Mouse (Mus musculus): ENCODE data around the gene Wnt10b. TPM values are rescaled to one million over a fixed set of nuclear protein-coding genes. Genes with fewer than 3 reads are reported as not detected.
A peak's percentile ranks its signal among the peaks of the same experiment; 100 is the strongest.

Wnt10b gene
- polyA plus RNA-seq, 1 experiment from 2014 or later = not detected

GRCm38 (mm10) chr15:98791221-98791620 is 13.3 kb upstream of the Wnt10b start:
- no peak for DNase-seq (ENCODE audit: low spot score)
- Histone ChIP-seq H3K27me3 (replicated peaks; ENCODE audit: control insufficient read depth, insufficient read depth, low read length) (peaks cover 94% of the 10 kb centered on the region), H3K4me1 (ENCODE audit: control insufficient read depth, insufficient read depth, low read length) (no peaks in the 10 kb centered on the region), H3K4me2 (ENCODE audit: low read length) (no peak overlapping the region), H3K27ac (ENCODE audit: low read depth, low read length) (no peak overlapping the region), H3K9me3 (replicated peaks; ENCODE audit: control insufficient read depth, low read length) (no peaks in the 10 kb centered on the region), H3K4me3 (ENCODE audit: low read depth, low read length) (no peak overlapping the region), H3K9ac (ENCODE audit: low read length) (no peak overlapping the region), H3K36me3 (ENCODE audit: control insufficient read depth, insufficient read depth, low read length) (no peaks in the 10 kb centered on the region)
- no peak for ATAC-seq
- WGBS = 1% methylated on average over 12 of the region's 12 CpGs

- Histone ChIP-seq H3K36me3 (ENCODE audit: control insufficient read depth, insufficient read depth, low read length) (no peaks in the 10 kb centered on the region), H3K9me3 (replicated peaks; ENCODE audit: control insufficient read depth, low read length) (no peaks in the 10 kb centered on the region), H3K4me2 (ENCODE audit: low read length) (no peak overlapping the region), H3K4me1 (ENCODE audit: control insufficient read depth, insufficient read depth, low read length) (no peaks in the 10 kb centered on the region), H3K4me3 (ENCODE audit: low read depth, low read length) (no peak overlapping the region), H3K27me3 (replicated peaks; ENCODE audit: control insufficient read depth, insufficient read depth, low read length) (peaks cover 92% of the 10 kb centered on the region), H3K9ac (ENCODE audit: low read length) (no peak overlapping the region), H3K27ac (ENCODE audit: low read depth, low read length) (no peak overlapping the region)
- DNase-seq (ENCODE audit: low spot score) (no peak), ATAC-seq (no peak)
- WGBS = under 1% methylated on average over 23 of the region's 23 CpGs
These were observed 12.8 kb upstream of the Wnt10b start for GRCm38 (mm10) chr15:98790761-98791160.

- ATAC-seq (no peak), DNase-seq (ENCODE audit: low spot score) (peak; percentile 46)
- 1% methylated on average over 43 of the region's 51 CpGs for WGBS
- Histone ChIP-seq H3K4me2 (ENCODE audit: low read length) (no peak within 1 kb of the TSS), H3K36me3 (ENCODE audit: control insufficient read depth, insufficient read depth, low read length) (no peaks in the 10 kb centered on the region), H3K4me1 (ENCODE audit: control insufficient read depth, insufficient read depth, low read length) (no peaks in the 10 kb centered on the region), H3K27ac (ENCODE audit: low read depth, low read length) (no peak within 1 kb of the TSS), H3K9ac (ENCODE audit: low read length) (no peak within 1 kb of the TSS), H3K4me3 (ENCODE audit: low read depth, low read length) (peak within 1 kb of the TSS; percentile 6; the same call in 1 of the 2 replicates), H3K27me3 (replicated peaks; ENCODE audit: control insufficient read depth, insufficient read depth, low read length) (peaks cover 86% of the 10 kb centered on the region), H3K9me3 (replicated peaks; ENCODE audit: control insufficient read depth, low read length) (no peaks in the 10 kb centered on the region)
These were observed 11.9 kb upstream of the Wnt10b start, which contains the start of gene Wnt1 for GRCm38 (mm10) chr15:98789661-98790535. TSS of gene Wnt1 (plus strand) at chr15:98789857.

GRCm38 (mm10) chr15:98788972-98789660 is 11.2 kb upstream of the Wnt10b start:
- peaks cover 78% of the 10 kb centered on the region for H3K27me3 ChIP-seq (replicated peaks; ENCODE audit: control insufficient read depth, insufficient read depth, low read length)
- 10% methylated on average over 24 of the region's 24 CpGs for WGBS
- no peak overlapping the region for H3K9ac ChIP-seq (ENCODE audit: low read length)
- ATAC-seq (no peak), DNase-seq (ENCODE audit: low spot score) (no peak)
- H3K4me3 ChIP-seq (ENCODE audit: low read depth, low read length) = peak overlapping the region; percentile 6; the same call in 1 of the 2 replicates
- H3K4me2 ChIP-seq (ENCODE audit: low read length) = no peak overlapping the region
- H3K36me3 ChIP-seq (ENCODE audit: control insufficient read depth, insufficient read depth, low read length) = no peaks in the 10 kb centered on the region
- no peaks in the 10 kb centered on the region for H3K9me3 ChIP-seq (replicated peaks; ENCODE audit: control insufficient read depth, low read length)
- no peak overlapping the region for H3K27ac ChIP-seq (ENCODE audit: low read depth, low read length)
- no peaks in the 10 kb centered on the region for H3K4me1 ChIP-seq (ENCODE audit: control insufficient read depth, insufficient read depth, low read length)

- no peak overlapping the region for H3K4me2 ChIP-seq (ENCODE audit: low read length)
- H3K27ac ChIP-seq (ENCODE audit: low read depth, low read length) = no peak overlapping the region
- 24% methylated on average over 4 of the region's 4 CpGs for WGBS
- no peaks in the 10 kb centered on the region for H3K9me3 ChIP-seq (replicated peaks; ENCODE audit: control insufficient read depth, low read length)
- no peaks in the 10 kb centered on the region for H3K4me1 ChIP-seq (ENCODE audit: control insufficient read depth, insufficient read depth, low read length)
- DNase-seq (ENCODE audit: low spot score) (peak; percentile 60), ATAC-seq (no peak)
- H3K9ac ChIP-seq (ENCODE audit: low read length) = no peak overlapping the region
- H3K27me3 ChIP-seq (replicated peaks; ENCODE audit: control insufficient read depth, insufficient read depth, low read length) = peaks cover 69% of the 10 kb centered on the region
- no peak overlapping the region for H3K4me3 ChIP-seq (ENCODE audit: low read depth, low read length)
- H3K36me3 ChIP-seq (ENCODE audit: control insufficient read depth, insufficient read depth, low read length) = no peaks in the 10 kb centered on the region
These were observed 10.0 kb upstream of the Wnt10b start for GRCm38 (mm10) chr15:98787930-98788329.

- peaks cover 63% of the 10 kb centered on the region for H3K27me3 ChIP-seq (replicated peaks; ENCODE audit: control insufficient read depth, insufficient read depth, low read length)
- H3K4me3 ChIP-seq (ENCODE audit: low read depth, low read length) = no peak overlapping the region
- no peaks in the 10 kb centered on the region for H3K36me3 ChIP-seq (ENCODE audit: control insufficient read depth, insufficient read depth, low read length)
- no peak overlapping the region for H3K9ac ChIP-seq (ENCODE audit: low read length)
- DNase-seq (ENCODE audit: low spot score) (no peak), ATAC-seq (no peak)
- no peaks in the 10 kb centered on the region for H3K4me1 ChIP-seq (ENCODE audit: control insufficient read depth, insufficient read depth, low read length)
- no peaks in the 10 kb centered on the region for H3K9me3 ChIP-seq (replicated peaks; ENCODE audit: control insufficient read depth, low read length)
- H3K27ac ChIP-seq (ENCODE audit: low read depth, low read length) = no peak overlapping the region
- no peak overlapping the region for H3K4me2 ChIP-seq (ENCODE audit: low read length)
- 36% methylated on average over 7 of the region's 7 CpGs for WGBS
These were observed 7.8 kb upstream of the Wnt10b start for GRCm38 (mm10) chr15:98785744-98786143.

GRCm38 (mm10) chr15:98781166-98781565 is 3.2 kb upstream of the Wnt10b start:
- Histone ChIP-seq H3K9me3 (replicated peaks; ENCODE audit: control insufficient read depth, low read length) (no peaks in the 10 kb centered on the region), H3K27ac (ENCODE audit: low read depth, low read length) (no peak overlapping the region), H3K4me1 (ENCODE audit: control insufficient read depth, insufficient read depth, low read length) (no peaks in the 10 kb centered on the region), H3K36me3 (ENCODE audit: control insufficient read depth, insufficient read depth, low read length) (no peaks in the 10 kb centered on the region), H3K4me3 (ENCODE audit: low read depth, low read length) (no peak overlapping the region), H3K9ac (ENCODE audit: low read length) (no peak overlapping the region), H3K27me3 (replicated peaks; ENCODE audit: control insufficient read depth, insufficient read depth, low read length) (peaks cover 69% of the 10 kb centered on the region), H3K4me2 (ENCODE audit: low read length) (no peak overlapping the region)
- DNase-seq (ENCODE audit: low spot score) = no peak
- no peak for ATAC-seq
- 24% methylated on average over 6 of the region's 6 CpGs for WGBS

GRCm38 (mm10) chr15:98780573-98780972 is 2.6 kb upstream of the Wnt10b start:
- no peaks in the 10 kb centered on the region for H3K36me3 ChIP-seq (ENCODE audit: control insufficient read depth, insufficient read depth, low read length)
- no peak overlapping the region for H3K9ac ChIP-seq (ENCODE audit: low read length)
- DNase-seq (ENCODE audit: low spot score) (no peak), ATAC-seq (no peak)
- H3K27ac ChIP-seq (ENCODE audit: low read depth, low read length) = no peak overlapping the region
- H3K4me3 ChIP-seq (ENCODE audit: low read depth, low read length) = no peak overlapping the region
- H3K9me3 ChIP-seq (replicated peaks; ENCODE audit: control insufficient read depth, low read length) = no peaks in the 10 kb centered on the region
- H3K4me1 ChIP-seq (ENCODE audit: control insufficient read depth, insufficient read depth, low read length) = no peaks in the 10 kb centered on the region
- 2% methylated on average over 13 of the region's 13 CpGs for WGBS
- no peak overlapping the region for H3K4me2 ChIP-seq (ENCODE audit: low read length)
- peaks cover 71% of the 10 kb centered on the region for H3K27me3 ChIP-seq (replicated peaks; ENCODE audit: control insufficient read depth, insufficient read depth, low read length)

GRCm38 (mm10) chr15:98780075-98780474 is 2.1 kb upstream of the Wnt10b start:
- Histone ChIP-seq H3K36me3 (ENCODE audit: control insufficient read depth, insufficient read depth, low read length) (no peaks in the 10 kb centered on the region), H3K4me1 (ENCODE audit: control insufficient read depth, insufficient read depth, low read length) (no peaks in the 10 kb centered on the region), H3K27ac (ENCODE audit: low read depth, low read length) (no peak overlapping the region), H3K4me3 (ENCODE audit: low read depth, low read length) (no peak overlapping the region), H3K4me2 (ENCODE audit: low read length) (no peak overlapping the region), H3K27me3 (replicated peaks; ENCODE audit: control insufficient read depth, insufficient read depth, low read length) (peaks cover 75% of the 10 kb centered on the region), H3K9me3 (replicated peaks; ENCODE audit: control insufficient read depth, low read length) (no peaks in the 10 kb centered on the region), H3K9ac (ENCODE audit: low read length) (no peak overlapping the region)
- ATAC-seq (no peak), DNase-seq (ENCODE audit: low spot score) (no peak)
- 4% methylated on average over 8 of the region's 8 CpGs for WGBS

All from forebrain, embryonic 14.5 days (tissue).